8 mouse cellular contexts compared by ENCODE assay signal in the genomic region with DNA sequence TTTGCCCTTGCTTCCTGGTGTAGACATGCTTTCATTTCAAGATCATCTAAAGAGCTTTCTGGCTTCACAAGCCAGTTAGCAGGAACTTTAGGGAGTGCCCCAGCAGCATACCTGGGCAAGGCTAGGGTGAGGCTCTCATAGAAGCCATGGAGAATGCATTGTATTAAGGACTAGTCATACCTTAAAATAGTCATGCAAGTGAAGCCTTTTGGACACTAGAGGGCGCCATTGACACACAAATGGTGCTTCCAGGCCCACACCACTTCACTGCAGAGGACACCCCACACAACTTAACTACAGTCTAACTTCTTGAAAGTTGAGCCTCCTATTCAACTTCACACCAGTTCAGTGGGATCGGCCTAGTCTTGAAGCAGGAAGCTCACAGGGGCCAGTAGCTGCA. TPM values are rescaled to one million over a fixed set of nuclear protein-coding genes. Genes with fewer than 3 reads are reported as not detected.
DNase-seq lines count a peak whose midpoint lies in the region; ATAC-seq lines count a peak whose summit lies in the region.

No protein-coding gene starts in this region.

- H3K9ac ChIP-seq in embryonic facial prominence, embryonic 11.5 days (replicated peaks; ENCODE audit: low read length) = no peak overlapping the region
- H3K9ac ChIP-seq in midbrain, embryonic 14.5 days (replicated peaks; ENCODE audit: low read length) = no peak overlapping the region

- peak; percentile 77; the same call in 1 of the 2 replicates for ATAC-seq in embryonic facial prominence, embryonic 11.5 days (replicated peaks; ENCODE audit: insufficient number of reproducible peaks, low FRiP score, low TSS enrichment, low read depth)
- ATAC-seq in midbrain, embryonic 14.5 days (ENCODE audit: low FRiP score, low TSS enrichment) = peak; percentile 53; the same call in 1 of the 2 replicates

- 8% methylated on average over 2 of the region's 2 CpGs for WGBS in embryonic facial prominence, embryonic 11.5 days
- WGBS in limb, embryonic 10.5 days = 8% methylated on average over 2 of the region's 2 CpGs
- WGBS in midbrain, embryonic 14.5 days = 2% methylated on average over 2 of the region's 2 CpGs

- H3K27ac ChIP-seq in embryonic facial prominence, embryonic 11.5 days (replicated peaks; ENCODE audit: low read depth, low read length) = no peak overlapping the region
- no peak overlapping the region for H3K27ac ChIP-seq in limb, embryonic 10.5 days
- no peak overlapping the region for H3K27ac ChIP-seq in midbrain, embryonic 14.5 days (replicated peaks; ENCODE audit: low read depth, low read length)

- no peaks in the 10 kb centered on the region for H3K27me3 ChIP-seq in embryonic facial prominence, embryonic 11.5 days (ENCODE audit: control insufficient read depth, insufficient read depth, low read length)
- H3K27me3 ChIP-seq in limb, embryonic 10.5 days (ENCODE audit: low read depth, poor library complexity, severe bottlenecking) = no peaks in the 10 kb centered on the region
- no peaks in the 10 kb centered on the region for H3K27me3 ChIP-seq in midbrain, embryonic 14.5 days (ENCODE audit: control insufficient read depth, insufficient read depth, low read length)

- H3K4me1 ChIP-seq in embryonic facial prominence, embryonic 11.5 days (ENCODE audit: control insufficient read depth, insufficient read depth, low read length) = no peaks in the 10 kb centered on the region
- peaks cover under 1% of the 10 kb centered on the region for H3K4me1 ChIP-seq in limb, embryonic 10.5 days
- 0 out of 2 replicates have a peak, but pooled peaks cover 1% of the 10 kb centered on the region for H3K4me1 ChIP-seq in midbrain, embryonic 14.5 days (ENCODE audit: control insufficient read depth, insufficient read depth, low read length)

- DNase-seq in 3T3-L1 (ENCODE audit: low read depth, low spot score) = peak; percentile 96
- DNase-seq in adrenal gland, postnatal 25 days = peak; percentile 71
- DNase-seq in embryonic facial prominence, embryonic 11.5 days (ENCODE audit: low spot score) = peak; percentile 94
- peak; percentile 85 to 89 for DNase-seq in heart, adult 18-20 months
- peak; percentile 78 for DNase-seq in kidney, adult 18-20 months
- peak; percentile 84 for DNase-seq in limb, embryonic 10.5 days (ENCODE audit: low spot score)
- peak; percentile 96 for DNase-seq in midbrain, embryonic 14.5 days
- DNase-seq in spleen, postnatal 10 days (ENCODE audit: low spot score in 2 of 2) = peak; percentile 54 to 84

- H3K4me3 ChIP-seq in embryonic facial prominence, embryonic 11.5 days (ENCODE audit: low read depth, low read length) = no peak overlapping the region
- no peak overlapping the region for H3K4me3 ChIP-seq in limb, embryonic 10.5 days
- no peak overlapping the region for H3K4me3 ChIP-seq in midbrain, embryonic 14.5 days (replicated peaks; ENCODE audit: low read depth, low read length)

- no peaks in the 10 kb centered on the region for H3K36me3 ChIP-seq in embryonic facial prominence, embryonic 11.5 days (replicated peaks; ENCODE audit: control insufficient read depth, insufficient read depth, low read depth, low read length)
- H3K36me3 ChIP-seq in limb, embryonic 10.5 days = no peaks in the 10 kb centered on the region
- H3K36me3 ChIP-seq in midbrain, embryonic 14.5 days (ENCODE audit: control insufficient read depth, insufficient read depth, low read length) = no peaks in the 10 kb centered on the region

- H3K4me2 ChIP-seq in embryonic facial prominence, embryonic 11.5 days (ENCODE audit: low read depth, low read length) = no peak overlapping the region
- no peak overlapping the region for H3K4me2 ChIP-seq in midbrain, embryonic 14.5 days (ENCODE audit: low read length)

- H3K9me3 ChIP-seq in embryonic facial prominence, embryonic 11.5 days (replicated peaks; ENCODE audit: control insufficient read depth, low read length) = no peaks in the 10 kb centered on the region
- H3K9me3 ChIP-seq in limb, embryonic 10.5 days (replicated peaks) = no peaks in the 10 kb centered on the region
- H3K9me3 ChIP-seq in midbrain, embryonic 14.5 days (ENCODE audit: control insufficient read depth, low read length) = no peaks in the 10 kb centered on the region

RNA-seq across cellular contexts. Expression of a gene that starts 27.5 kb away (rescaled TPM):
- 63.8 and 66.3 TPM in 2 replicates for total RNA-seq in adrenal gland, postnatal 25 days (2021)
- polyA plus RNA-seq in embryonic facial prominence, embryonic 11.5 days (2014; fragmentation: Nextera tagmentation; extraction: Ambion mirVana) = 223 and 239 TPM in 2 replicates
- 10 to 100 TPM; 32.3 to 35.4 TPM for total RNA-seq in heart, adult 18-20 months (2021)
- polyA plus RNA-seq in limb, embryonic 10.5 days (2016; fragmentation: Nextera tagmentation; extraction: Ambion mirVana) = 147 and 157 TPM in 2 replicates
- polyA plus RNA-seq in midbrain, embryonic 14.5 days (2014; fragmentation: Nextera tagmentation; extraction: Ambion mirVana) = 73.0 and 99.3 TPM in 2 replicates
